Mouse (Mus musculus): ENCODE data around the gene Kctd21. TPM values are rescaled to one million over a fixed set of nuclear protein-coding genes. Genes with fewer than 3 reads are reported as not detected.

Gene Kctd21
- total and polyA plus RNA-seq, 3 experiments = 0.22 to 1.9 (median 1.7) TPM

- ATAC-seq (ENCODE audit: extremely low read depth, insufficient number of reproducible peaks, low FRiP score, poor library complexity, severe bottlenecking) = no peak
- no peak overlapping the region for H3K4me3 ChIP-seq (ENCODE audit: low read depth, low read length)
- peaks cover 8% of the 10 kb centered on the region for H3K4me1 ChIP-seq (ENCODE audit: insufficient read depth, low read depth, low read length)
- H3K36me3 ChIP-seq (replicated peaks) = no peaks in the 10 kb centered on the region
- no peak for DNase-seq (ENCODE audit: low spot score)
- H3K9me3 ChIP-seq (replicated peaks) = no peaks in the 10 kb centered on the region
- H3K27me3 ChIP-seq (ENCODE audit: insufficient read depth, low read length) = peaks cover 37% of the 10 kb centered on the region
- TF ChIP-seq POLR2AphosphoS5 (IDR thresholded peaks at IDR 0.05; ENCODE audit: insufficient replicate concordance, low read depth, low read length) (no peak), GATA1 (IDR thresholded peaks at IDR 0.05; ENCODE audit: borderline replicate concordance, low read length) (no peak), CTCF (IDR thresholded peaks at IDR 0.05; ENCODE audit: low read depth, low read length) (no peak), TAL1 (conservative IDR thresholded peaks at IDR 0.05; ENCODE audit: low read depth, low read length) (no peak)
Observed at GRCm38 (mm10) chr7:97360166-97360565, 28.0 kb downstream of the Kctd21 start.

- DNase-seq (ENCODE audit: low spot score) (no peak), ATAC-seq (ENCODE audit: extremely low read depth, insufficient number of reproducible peaks, low FRiP score, poor library complexity, severe bottlenecking) (no peak)
- peaks cover 30% of the 10 kb centered on the region for H3K27me3 ChIP-seq (ENCODE audit: insufficient read depth, low read length)
- H3K4me3 ChIP-seq (ENCODE audit: low read depth, low read length) = no peak overlapping the region
- no peaks in the 10 kb centered on the region for H3K36me3 ChIP-seq (replicated peaks)
- H3K9me3 ChIP-seq (replicated peaks) = no peaks in the 10 kb centered on the region
- H3K4me1 ChIP-seq (ENCODE audit: insufficient read depth, low read depth, low read length) = peaks cover 4% of the 10 kb centered on the region
- no peak for TF ChIP-seq TAL1 (conservative IDR thresholded peaks at IDR 0.05; ENCODE audit: low read depth, low read length)
- TF ChIP-seq GATA2 (IDR thresholded peaks at IDR 0.05; ENCODE audit: borderline replicate concordance, low read depth, low read length) = no peak
- no peak for TF ChIP-seq POLR2AphosphoS5 (IDR thresholded peaks at IDR 0.05; ENCODE audit: insufficient replicate concordance, low read depth, low read length)
- TF ChIP-seq GATA1 (IDR thresholded peaks at IDR 0.05; ENCODE audit: borderline replicate concordance, low read length) = no peak
- TF ChIP-seq CTCF (IDR thresholded peaks at IDR 0.05; ENCODE audit: low read depth, low read length) = no peak
Observed at GRCm38 (mm10) chr7:97360955-97361354, 28.8 kb downstream of the Kctd21 start.

- no peak for DNase-seq (ENCODE audit: low spot score)
- H3K4me3 ChIP-seq (ENCODE audit: low read depth, low read length) = no peak overlapping the region
- TF ChIP-seq TAL1 (conservative IDR thresholded peaks at IDR 0.05; ENCODE audit: low read depth, low read length) (no peak), GATA2 (IDR thresholded peaks at IDR 0.05; ENCODE audit: borderline replicate concordance, low read depth, low read length) (no peak), GATA1 (IDR thresholded peaks at IDR 0.05; ENCODE audit: borderline replicate concordance, low read length) (no peak), POLR2AphosphoS5 (IDR thresholded peaks at IDR 0.05; ENCODE audit: insufficient replicate concordance, low read depth, low read length) (no peak), CTCF (IDR thresholded peaks at IDR 0.05; ENCODE audit: low read depth, low read length) (peak; percentile 68)
- no peaks in the 10 kb centered on the region for H3K9me3 ChIP-seq (replicated peaks)
- no peak for ATAC-seq (ENCODE audit: extremely low read depth, insufficient number of reproducible peaks, low FRiP score, poor library complexity, severe bottlenecking)
- no peaks in the 10 kb centered on the region for H3K36me3 ChIP-seq (replicated peaks)
- peaks cover 4% of the 10 kb centered on the region for H3K4me1 ChIP-seq (ENCODE audit: insufficient read depth, low read depth, low read length)
- H3K27me3 ChIP-seq (ENCODE audit: insufficient read depth, low read length) = peaks cover 26% of the 10 kb centered on the region
Observed at GRCm38 (mm10) chr7:97361467-97361866, 29.3 kb downstream of the Kctd21 start.

- no peaks in the 10 kb centered on the region for H3K36me3 ChIP-seq (replicated peaks)
- no peak overlapping the region for H3K4me3 ChIP-seq (ENCODE audit: low read depth, low read length)
- ATAC-seq (ENCODE audit: extremely low read depth, insufficient number of reproducible peaks, low FRiP score, poor library complexity, severe bottlenecking) (no peak), DNase-seq (ENCODE audit: low spot score) (no peak)
- H3K9me3 ChIP-seq (replicated peaks) = no peaks in the 10 kb centered on the region
- peaks cover 3% of the 10 kb centered on the region; the same call in 1 of the 2 replicates for H3K27me3 ChIP-seq (ENCODE audit: insufficient read depth, low read length)
- peaks cover 6% of the 10 kb centered on the region for H3K4me1 ChIP-seq (ENCODE audit: insufficient read depth, low read depth, low read length)
- no peak for TF ChIP-seq POLR2AphosphoS5 (IDR thresholded peaks at IDR 0.05; ENCODE audit: insufficient replicate concordance, low read depth, low read length)
- TF ChIP-seq GATA2 (IDR thresholded peaks at IDR 0.05; ENCODE audit: borderline replicate concordance, low read depth, low read length) = no peak
- TF ChIP-seq TAL1 (conservative IDR thresholded peaks at IDR 0.05; ENCODE audit: low read depth, low read length) = no peak
- no peak for TF ChIP-seq CTCF (IDR thresholded peaks at IDR 0.05; ENCODE audit: low read depth, low read length)
- TF ChIP-seq GATA1 (IDR thresholded peaks at IDR 0.05; ENCODE audit: borderline replicate concordance, low read length) = no peak
Observed at GRCm38 (mm10) chr7:97365887-97366286, 33.8 kb downstream of the Kctd21 start.

- TF ChIP-seq GATA1 (IDR thresholded peaks at IDR 0.05; ENCODE audit: borderline replicate concordance, low read length) = no peak
- TF ChIP-seq TAL1 (conservative IDR thresholded peaks at IDR 0.05; ENCODE audit: low read depth, low read length) = no peak
- no peak for TF ChIP-seq POLR2AphosphoS5 (IDR thresholded peaks at IDR 0.05; ENCODE audit: insufficient replicate concordance, low read depth, low read length)
- TF ChIP-seq CTCF (IDR thresholded peaks at IDR 0.05; ENCODE audit: low read depth, low read length) = no peak
- no peak for TF ChIP-seq GATA2 (IDR thresholded peaks at IDR 0.05; ENCODE audit: borderline replicate concordance, low read depth, low read length)
- Histone ChIP-seq H3K4me3 (ENCODE audit: low read depth, low read length) (no peak overlapping the region), H3K36me3 (replicated peaks) (peaks cover 63% of the 10 kb centered on the region), H3K4me1 (ENCODE audit: insufficient read depth, low read depth, low read length) (peaks cover 22% of the 10 kb centered on the region), H3K9me3 (replicated peaks) (no peaks in the 10 kb centered on the region), H3K27me3 (ENCODE audit: insufficient read depth, low read length) (no peaks in the 10 kb centered on the region)
- no peak for DNase-seq (ENCODE audit: low spot score)
- no peak for ATAC-seq (ENCODE audit: extremely low read depth, insufficient number of reproducible peaks, low FRiP score, poor library complexity, severe bottlenecking)
Observed at GRCm38 (mm10) chr7:97375101-97375500, 43.0 kb downstream of the Kctd21 start.

GRCm38 (mm10) chr7:97375906-97376305 lies 43.8 kb downstream of the Kctd21 start:
- H3K4me3 ChIP-seq (ENCODE audit: low read depth, low read length) = no peak overlapping the region
- ATAC-seq (ENCODE audit: extremely low read depth, insufficient number of reproducible peaks, low FRiP score, poor library complexity, severe bottlenecking) (no peak), DNase-seq (ENCODE audit: low spot score) (no peak)
- peaks cover 69% of the 10 kb centered on the region for H3K36me3 ChIP-seq (replicated peaks)
- H3K4me1 ChIP-seq (ENCODE audit: insufficient read depth, low read depth, low read length) = peaks cover 19% of the 10 kb centered on the region
- no peaks in the 10 kb centered on the region for H3K9me3 ChIP-seq (replicated peaks)
- H3K27me3 ChIP-seq (ENCODE audit: insufficient read depth, low read length) = no peaks in the 10 kb centered on the region
- TF ChIP-seq TAL1 (conservative IDR thresholded peaks at IDR 0.05; ENCODE audit: low read depth, low read length) (no peak), GATA1 (IDR thresholded peaks at IDR 0.05; ENCODE audit: borderline replicate concordance, low read length) (no peak), CTCF (IDR thresholded peaks at IDR 0.05; ENCODE audit: low read depth, low read length) (no peak), GATA2 (IDR thresholded peaks at IDR 0.05; ENCODE audit: borderline replicate concordance, low read depth, low read length) (no peak), POLR2AphosphoS5 (IDR thresholded peaks at IDR 0.05; ENCODE audit: insufficient replicate concordance, low read depth, low read length) (no peak)

Data from G1E (cell line).